Mouse (Mus musculus): ENCODE measurements around the gene Tmem269. TPM values are rescaled to one million over a fixed set of nuclear protein-coding genes. Genes with fewer than 3 reads are reported as not detected.

Gene Tmem269
- not detected for total RNA-seq (2023)

DNA sequence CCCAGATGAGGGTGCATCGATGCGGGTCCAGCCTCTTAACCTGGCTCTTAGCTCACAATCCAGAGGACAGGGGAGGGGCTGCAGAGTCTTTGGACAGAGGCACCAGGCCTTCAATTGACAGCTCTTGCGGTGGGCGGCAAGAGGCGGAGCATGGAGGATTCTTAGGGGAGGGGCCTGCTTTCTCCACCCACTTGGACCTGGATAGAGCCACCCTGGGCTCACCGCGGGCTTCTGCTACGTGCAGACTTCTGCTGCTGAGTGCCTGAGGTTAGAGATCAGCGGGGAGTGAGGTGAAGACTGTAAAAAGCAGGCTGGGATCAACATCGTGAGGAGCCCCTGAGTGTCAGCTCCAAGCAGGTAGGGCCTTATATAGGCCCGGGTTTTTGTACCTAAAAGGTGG lies at the start of gene Tmem269:
Gene Tmem269, minus strand, starts transcription at position 49 of the 400 bp plus-strand sequence.

DNA sequence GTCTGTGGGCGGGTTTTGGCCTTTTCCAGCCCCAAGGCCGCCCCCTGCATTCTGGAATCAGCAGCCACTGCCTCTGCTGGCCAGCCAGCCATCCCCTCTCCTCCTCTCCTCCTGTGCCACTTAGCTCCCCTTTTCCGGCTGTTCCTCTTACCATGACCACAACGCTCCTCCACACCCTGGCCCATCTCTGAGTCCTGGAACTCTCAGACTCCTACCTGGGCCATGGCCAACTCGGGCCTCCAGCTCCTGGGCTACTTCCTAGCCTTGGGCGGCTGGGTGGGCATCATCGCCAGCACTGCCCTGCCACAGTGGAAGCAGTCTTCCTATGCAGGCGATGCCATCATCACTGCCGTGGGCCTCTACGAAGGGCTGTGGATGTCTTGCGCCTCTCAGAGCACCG lies 37.3 kb upstream of the Tmem269 start, which contains the start of gene Cldn19:
Gene Cldn19, plus strand, starts transcription at position 64 of the 400 bp plus-strand sequence.

DNA sequence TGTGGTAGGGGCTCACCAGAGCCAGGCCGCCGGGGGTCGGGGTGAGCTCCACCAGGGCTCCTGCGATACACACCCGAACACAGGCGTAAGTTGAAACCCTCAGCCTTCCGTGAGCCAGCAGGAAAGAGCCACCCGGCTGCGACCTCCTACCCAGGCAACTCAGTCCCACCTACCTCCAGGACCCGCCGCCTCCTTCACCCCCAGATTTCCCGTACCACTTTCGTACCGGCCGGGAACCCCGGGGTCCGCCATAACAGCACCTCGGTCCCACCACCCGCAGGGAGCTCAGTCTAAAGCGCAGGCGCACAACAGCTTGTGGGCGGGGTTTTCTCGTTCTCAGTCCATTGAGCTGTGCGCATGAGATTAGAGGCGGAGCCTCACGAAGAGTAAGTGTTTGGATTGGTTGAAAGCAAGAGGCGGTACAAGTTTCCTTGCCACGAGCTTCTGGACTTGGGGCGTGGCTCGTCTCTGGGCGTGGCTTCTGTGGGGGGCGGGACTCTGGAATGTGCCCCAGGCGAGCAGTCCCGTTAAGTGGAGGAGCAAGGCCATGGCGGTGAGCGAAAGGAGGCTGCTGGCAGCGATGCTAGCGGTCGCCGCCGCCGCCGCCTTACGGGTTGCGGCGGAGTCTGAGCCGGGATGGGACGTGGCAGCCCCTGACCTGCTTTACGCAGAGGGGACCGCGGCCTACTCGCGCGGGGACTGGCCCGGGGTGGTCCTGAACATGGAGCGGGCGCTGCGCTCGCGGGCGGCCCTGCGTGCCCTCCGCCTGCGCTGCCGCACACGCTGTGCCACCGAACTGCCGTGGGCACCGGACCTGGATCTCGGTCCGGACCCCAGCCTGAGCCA lies 14.6 kb upstream of the Tmem269 start, which contains the start of the genes AU022252 and P3h1:
Gene AU022252, minus strand, starts transcription at position 303 of the 846 bp plus-strand sequence.
Gene P3h1, plus strand, starts transcription at position 506 of the 846 bp plus-strand sequence.

DNA sequence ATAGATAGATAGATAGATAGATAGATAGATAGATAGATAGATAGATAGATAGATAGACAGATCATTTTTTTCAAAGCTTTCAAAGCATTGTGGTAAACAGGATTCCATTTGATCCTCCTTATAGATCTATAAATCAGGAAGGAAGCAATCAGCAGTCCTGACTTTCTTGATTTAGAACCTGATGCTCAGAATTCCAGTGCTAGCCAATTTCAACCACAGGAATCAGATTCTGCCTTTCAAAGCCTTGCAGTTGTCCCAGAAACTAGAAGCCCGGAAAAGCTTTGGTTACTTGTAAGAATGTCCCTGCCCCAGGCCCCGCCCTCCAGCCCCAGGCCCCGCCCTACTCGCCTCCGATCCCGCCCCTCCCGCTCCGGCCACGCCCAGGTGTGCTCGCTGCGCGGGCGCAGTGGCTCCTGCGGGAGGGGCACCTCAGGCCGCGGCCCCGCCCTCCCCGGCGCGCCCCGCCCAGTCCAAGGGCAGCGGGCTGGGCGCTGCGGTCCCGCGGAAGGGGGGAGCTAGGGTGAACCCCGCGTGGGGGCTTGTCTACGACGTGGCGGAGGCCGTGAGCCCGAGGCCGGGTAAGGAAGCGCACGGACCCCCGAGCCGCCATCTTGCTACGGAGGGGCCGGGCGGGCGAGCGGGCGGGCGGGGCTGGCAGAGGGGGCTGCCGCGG lies 23.0 kb downstream of the Tmem269 start, which contains the start of gene Svbp:
Gene Svbp, plus strand, starts transcription at position 398 of the 673 bp plus-strand sequence.

DNA sequence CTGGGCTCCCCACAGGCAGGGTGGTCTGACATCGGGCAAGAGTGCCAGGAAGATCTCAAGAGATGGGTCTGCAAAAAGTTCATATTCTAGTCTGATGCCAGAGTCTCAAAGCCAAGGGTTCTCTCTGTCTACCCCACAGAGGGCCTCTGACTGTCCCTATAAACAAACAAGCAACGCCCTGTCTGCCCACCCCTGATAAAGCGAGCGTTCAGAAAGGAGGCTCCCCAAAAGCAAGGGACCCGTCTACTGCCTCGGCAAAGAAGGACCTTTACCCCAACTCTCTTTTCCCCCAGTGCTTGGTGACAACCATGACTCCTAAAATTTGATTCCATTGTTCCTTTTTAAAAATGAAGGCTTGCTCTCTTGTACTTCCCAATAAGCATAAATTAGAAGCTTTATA lies 28.2 kb downstream of the Tmem269 start, which contains the start of gene Ermap:
Gene Ermap, minus strand, starts transcription at position 148 of the 400 bp plus-strand sequence.

DNA sequence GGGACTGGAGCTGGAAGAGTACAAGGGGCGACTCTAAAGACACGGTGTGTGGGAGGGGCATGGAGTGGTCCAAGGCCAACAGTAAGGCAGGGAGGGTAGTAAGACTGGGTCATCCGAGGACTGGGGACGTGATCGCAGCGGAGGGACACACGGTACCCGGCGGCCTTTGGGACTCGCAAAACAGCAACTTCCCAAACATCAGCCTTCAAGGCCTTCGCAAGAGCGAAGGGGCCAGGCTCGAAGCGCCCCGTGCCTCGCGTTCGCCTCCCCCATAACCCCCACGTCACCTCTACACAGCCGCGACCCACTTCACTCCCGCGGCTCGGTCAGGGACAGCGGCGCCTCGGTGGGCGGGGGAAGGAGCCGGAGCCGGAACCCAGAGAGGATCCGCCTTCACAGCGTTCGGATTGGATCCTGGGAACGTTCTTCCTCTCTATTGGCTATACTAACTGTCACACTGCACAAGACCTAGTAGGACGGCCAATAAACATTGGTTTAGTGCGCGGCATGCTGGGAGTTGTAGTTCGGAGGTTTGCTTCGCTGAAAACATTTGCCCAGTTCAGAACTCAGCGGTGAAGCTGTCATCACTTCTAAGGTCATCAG lies 44.1 kb downstream of the Tmem269 start, which contains the start of gene Zfp691:
Gene Zfp691, minus strand, starts transcription at position 345 of the 603 bp plus-strand sequence.

Other genes with a start within 250 kb of the Tmem269 start
- gene Slc2a1, start 109.5 kb downstream of the Tmem269 start, total RNA-seq (2023) = 35.4 TPM
- gene Zfp691, start 44.0 kb downstream of the Tmem269 start, total RNA-seq (2023) = 8.0 TPM
- 0.68 TPM for gene Ermap, start 28.2 kb downstream of the Tmem269 start, total RNA-seq (2023)
- gene Svbp, start 22.9 kb downstream of the Tmem269 start, total RNA-seq (2023) = 17.3 TPM
- 10.0 TPM for gene AU022252, start 14.5 kb upstream of the Tmem269 start, total RNA-seq (2023)
- gene P3h1, start 14.7 kb upstream of the Tmem269 start, total RNA-seq (2023) = 7.2 TPM
- gene Cldn19, start 37.2 kb upstream of the Tmem269 start, total RNA-seq (2023) = not detected
- 344 TPM for gene Ybx1, start 76.4 kb upstream of the Tmem269 start, total RNA-seq (2023)
- 23.9 TPM for gene Ppih, start 102.3 kb upstream of the Tmem269 start, total RNA-seq (2023)
- gene Ccdc30, start 197.3 kb upstream of the Tmem269 start, total RNA-seq (2023) = 5.3 TPM
- 7.7 TPM for gene Ppcs, start 204.2 kb upstream of the Tmem269 start, total RNA-seq (2023)
- gene Zmynd12, start 204.6 kb upstream of the Tmem269 start, total RNA-seq (2023) = 1.2 TPM

All from CD4-positive naive resting alpha-beta T cell, adult 57 days (primary cell).